Mouse (Mus musculus) retina, embryonic 14.5 days (tissue): ENCODE results near the gene Bmpr1a.
"Not testable (repeated sequence)": the region's sequence is repeated elsewhere in the genome, so short reads cannot be mapped to it uniquely, and the experiment has no call there.

ENCODE experiments used
- DNase-seq: peaks from one replicate; pipeline ENCODE4 v3.0.0-alpha.2; 2015; ENCODE audit warnings: low spot score

Gene Bmpr1a

GRCm38 (mm10) chr14:34449807-34450206 lies 53.3 kb downstream of the Bmpr1a start:
- DNase-seq, result no peak

GRCm38 (mm10) chr14:34448398-34448797 lies 54.7 kb downstream of the Bmpr1a start:
- no peak for DNase-seq

DNA sequence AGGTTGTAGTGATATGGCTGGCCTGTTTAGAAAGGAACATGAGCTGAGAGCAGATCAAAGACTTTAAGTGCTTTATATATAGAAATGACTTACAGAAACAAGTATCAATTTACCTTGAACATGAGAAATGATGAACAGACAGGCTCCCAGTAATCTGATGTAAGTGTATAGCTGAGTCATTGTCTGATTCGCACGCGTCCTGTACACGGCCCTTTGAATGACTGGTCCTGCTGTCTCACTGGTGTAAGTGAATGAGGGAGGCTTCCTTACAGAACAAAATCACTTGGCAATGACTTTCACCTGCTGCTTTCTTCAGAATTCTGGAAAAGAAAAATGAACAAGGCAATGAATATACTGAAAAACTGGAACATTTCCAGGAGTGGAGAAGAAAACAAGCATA lies 55.5 kb downstream of the Bmpr1a start:
- no peak for DNase-seq

DNA sequence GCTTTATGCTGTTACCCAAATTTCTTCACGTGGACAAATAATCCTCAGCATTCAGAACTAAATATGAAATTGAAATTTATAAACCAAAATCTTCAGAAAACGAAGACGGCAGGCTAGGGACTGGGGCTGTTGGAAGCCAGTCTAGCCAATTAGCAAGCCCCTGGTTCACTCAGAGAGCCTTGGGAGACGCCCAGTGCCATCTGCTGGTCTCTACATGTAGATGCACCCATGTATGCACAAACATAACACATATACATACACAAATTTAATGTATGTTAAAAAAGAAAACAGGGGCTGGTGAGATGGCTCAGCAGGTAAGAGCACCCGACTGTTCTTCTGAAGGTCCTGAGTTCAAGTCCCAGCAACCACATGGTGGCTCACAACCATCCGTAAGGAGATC lies 56.5 kb downstream of the Bmpr1a start:
- DNase-seq, result no peak

DNA sequence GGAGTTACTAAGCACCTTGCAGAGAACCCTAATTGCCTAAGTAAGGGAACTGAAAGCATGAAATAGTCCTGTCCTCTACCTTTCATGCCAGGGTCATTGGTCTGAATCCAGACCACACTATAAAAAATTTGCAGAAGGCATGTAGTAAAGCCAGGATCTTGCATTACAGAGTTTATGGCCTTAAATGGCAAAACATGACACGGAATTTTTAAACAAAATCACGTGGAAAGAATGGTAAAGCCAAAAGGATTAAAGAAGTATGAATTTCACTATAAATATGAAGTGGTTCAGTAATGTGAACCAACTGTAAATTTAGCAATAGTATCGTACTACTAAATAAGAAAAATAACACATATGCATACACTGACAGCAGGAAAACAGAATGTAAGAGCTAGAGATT lies 57.8 kb downstream of the Bmpr1a start:
- no peak for DNase-seq

- DNase-seq, result no peak
Measured at GRCm38 (mm10) chr14:34444924-34445323, 58.2 kb downstream of the Bmpr1a start.

DNA sequence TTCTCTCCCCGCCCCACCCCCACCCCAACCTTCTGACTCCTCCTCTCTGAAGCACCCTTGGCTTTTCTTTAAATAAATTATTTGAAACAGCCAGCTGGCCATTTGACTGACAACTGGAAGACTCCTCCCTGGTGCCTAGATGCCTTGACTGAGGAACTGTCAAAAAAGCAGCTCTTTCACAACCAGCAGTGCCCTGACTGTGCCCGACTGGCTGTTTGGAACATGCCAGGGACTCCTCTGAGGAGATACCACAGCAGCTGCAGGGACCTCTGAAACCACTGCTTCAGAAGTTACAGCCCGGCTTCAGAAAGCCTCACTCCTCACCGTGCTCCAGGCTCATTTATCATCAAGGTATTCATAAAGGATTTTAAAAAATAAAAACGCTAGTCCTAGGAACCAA lies 58.8 kb downstream of the Bmpr1a start:
- DNase-seq, result no peak

DNA sequence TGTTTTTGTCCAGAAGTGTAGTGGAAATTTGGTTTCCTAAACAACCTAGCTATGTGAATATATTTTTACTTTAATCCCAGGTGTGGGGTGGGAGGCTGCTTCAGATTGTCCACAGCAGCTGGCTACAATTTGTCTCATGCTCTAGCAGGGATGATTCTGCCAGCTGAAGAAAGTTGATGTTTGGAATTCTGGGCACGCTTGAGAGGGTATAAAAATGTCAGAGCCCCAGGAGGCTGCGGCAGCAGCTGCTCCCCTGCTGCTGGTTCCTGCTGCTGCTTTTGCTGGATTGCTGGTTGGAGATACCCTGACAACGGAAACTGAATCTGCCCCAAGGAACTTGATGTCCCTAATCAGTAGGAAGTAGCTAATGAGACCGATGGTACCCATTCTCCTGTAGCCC lies 60.6 kb downstream of the Bmpr1a start:
- no peak for DNase-seq

GRCm38 (mm10) chr14:34440526-34441066 lies 62.5 kb downstream of the Bmpr1a start:
- DNase-seq, result no peak

DNA sequence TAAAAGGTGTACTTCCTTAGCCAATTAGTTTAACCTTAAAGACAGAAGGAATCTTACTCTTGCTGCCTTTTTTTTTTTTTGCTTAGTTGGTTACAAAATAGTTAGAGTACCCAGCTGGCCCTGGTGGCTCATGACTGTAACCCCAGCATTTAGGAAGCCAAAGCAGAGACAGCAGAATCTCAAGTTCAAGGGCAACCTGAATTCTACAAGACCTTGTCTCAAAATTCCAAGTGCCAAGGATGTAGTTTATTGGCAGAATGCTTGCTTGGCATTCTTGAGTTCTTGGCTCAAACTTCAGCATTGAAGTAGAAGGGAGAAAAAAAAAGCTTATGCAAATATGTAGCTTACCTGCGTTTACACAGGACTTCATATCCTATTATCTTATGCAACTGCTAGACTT lies 74.1 kb downstream of the Bmpr1a start:
- DNase-seq, result no peak

GRCm38 (mm10) chr14:34428274-34428673 lies 74.9 kb downstream of the Bmpr1a start:
- DNase-seq, result no peak

GRCm38 (mm10) chr14:34421078-34421477 lies 82.1 kb downstream of the Bmpr1a start:
- no peak for DNase-seq

- peak; percentile 35 for DNase-seq
Measured at GRCm38 (mm10) chr14:34417501-34417900, 85.6 kb downstream of the Bmpr1a start.

DNA sequence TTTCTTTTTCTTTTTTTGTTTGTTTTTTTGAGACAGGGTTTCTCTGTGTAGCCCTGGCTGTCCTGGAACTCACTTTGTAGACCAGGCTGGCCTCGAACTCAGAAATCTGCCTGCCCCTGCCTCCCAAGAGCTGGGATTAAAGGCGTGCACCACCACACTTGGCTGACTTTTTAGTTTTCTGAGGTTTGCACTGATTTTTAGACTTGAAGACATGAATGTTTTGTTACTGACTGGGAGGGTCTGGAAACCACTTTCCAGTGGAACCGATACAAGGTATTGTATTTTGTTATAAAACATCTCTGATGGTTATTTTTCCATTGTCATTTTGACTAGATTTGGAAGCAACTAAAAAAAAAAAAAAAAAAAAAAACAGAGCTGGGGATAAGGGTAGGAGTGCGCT lies 86.2 kb downstream of the Bmpr1a start:
- not testable (repeated sequence) for DNase-seq

- DNase-seq, result no peak
Measured at GRCm38 (mm10) chr14:34412164-34412896, 90.8 kb downstream of the Bmpr1a start.

DNA sequence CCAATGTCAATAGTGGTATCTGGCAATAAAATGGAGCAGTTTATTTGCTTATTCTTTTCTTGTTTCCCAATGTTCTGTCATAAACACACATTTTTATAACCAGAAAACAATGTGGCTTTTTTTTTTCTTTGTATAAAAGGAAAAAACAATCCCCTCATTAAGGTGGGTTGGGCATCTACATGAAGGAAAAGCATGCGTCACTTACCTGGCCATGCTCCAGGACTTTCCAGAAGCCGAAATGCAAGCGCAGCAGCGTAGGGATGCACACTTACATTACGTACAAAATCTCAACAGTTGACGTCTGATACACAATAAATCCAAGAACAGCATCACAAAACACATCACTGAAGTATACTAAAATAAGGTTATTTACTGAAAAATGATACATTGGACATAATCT lies 92.4 kb downstream of the Bmpr1a start:
- DNase-seq, result no peak

- DNase-seq, result no peak
Measured at GRCm38 (mm10) chr14:34403424-34403823, 99.7 kb downstream of the Bmpr1a start.

DNA sequence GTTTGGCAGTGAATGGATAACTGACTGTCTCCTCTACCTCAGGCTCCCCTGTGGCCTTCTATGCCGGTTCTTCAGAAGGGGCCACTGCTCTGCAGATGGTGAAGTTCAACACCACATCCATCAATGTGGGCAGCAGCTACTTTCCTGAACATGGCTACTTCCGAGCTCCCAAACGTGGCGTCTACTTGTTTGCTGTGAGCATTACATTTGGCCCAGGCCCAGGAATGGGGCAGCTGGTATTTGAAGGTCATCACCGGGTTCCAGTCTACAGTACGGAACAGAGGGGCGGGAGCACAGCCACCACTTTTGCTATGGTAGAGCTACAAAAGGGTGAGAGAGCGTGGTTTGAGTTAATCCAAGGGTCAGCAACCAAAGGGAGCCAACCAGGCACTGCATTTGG lies 100.3 kb downstream of the Bmpr1a start:
- no peak for DNase-seq

- peak; percentile 79 for DNase-seq
Measured at GRCm38 (mm10) chr14:34401135-34401534, 102.0 kb downstream of the Bmpr1a start.

GRCm38 (mm10) chr14:34400021-34400420 lies 103.1 kb downstream of the Bmpr1a start:
- peak; percentile 20 for DNase-seq

- no peak for DNase-seq
Measured at GRCm38 (mm10) chr14:34399301-34399700, 103.8 kb downstream of the Bmpr1a start.

DNA sequence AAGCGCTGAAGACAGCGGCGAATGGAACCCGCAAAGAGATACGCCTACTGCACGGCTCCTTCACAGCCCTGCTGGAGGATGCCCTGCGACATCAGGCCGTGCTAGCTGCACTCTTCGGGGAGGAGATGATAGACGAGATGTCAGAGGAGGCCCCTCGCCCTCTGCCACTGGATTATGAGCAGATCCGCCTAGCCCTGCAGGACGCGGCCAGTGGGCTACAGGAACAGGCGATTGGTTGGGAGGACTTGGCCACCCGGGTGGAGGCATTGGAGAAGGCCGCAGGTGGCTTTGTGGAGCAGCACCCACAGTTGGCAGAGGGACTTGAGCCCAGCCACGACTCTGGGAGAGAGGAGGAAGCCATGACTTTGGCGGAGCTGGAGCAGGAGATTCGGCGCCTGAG lies 104.2 kb downstream of the Bmpr1a start:
- no peak for DNase-seq

- no peak for DNase-seq
Measured at GRCm38 (mm10) chr14:34397871-34398270, 105.3 kb downstream of the Bmpr1a start.

DNA sequence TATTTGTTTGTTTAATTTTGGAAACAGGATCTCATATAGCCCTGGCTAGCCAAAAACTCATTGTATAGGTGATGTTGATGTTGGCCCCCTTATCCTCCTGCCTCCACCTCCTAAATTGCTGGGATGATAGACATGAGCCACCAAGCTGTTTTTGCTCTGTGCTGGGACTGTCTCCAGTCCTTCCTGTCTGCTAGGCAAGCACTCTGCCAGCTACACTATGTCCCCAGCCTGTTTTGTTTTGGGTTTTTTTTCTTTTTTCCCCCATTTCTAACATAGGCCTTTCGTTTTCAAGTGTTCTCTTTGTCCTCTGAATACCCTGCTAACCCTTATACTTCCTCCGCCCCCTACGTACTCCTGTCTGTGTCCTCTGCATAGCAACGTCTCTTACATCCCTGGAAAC lies 109.8 kb downstream of the Bmpr1a start:
- DNase-seq, result no peak
